Mouse (Mus musculus): ENCODE results near the gene Asic2. TPM values are rescaled to one million over a fixed set of nuclear protein-coding genes. Genes with fewer than 3 reads are reported as not detected.

Gene Asic2
- polyA plus RNA-seq, 1 experiment from 2014 or later, result 0.28 TPM

DNA sequence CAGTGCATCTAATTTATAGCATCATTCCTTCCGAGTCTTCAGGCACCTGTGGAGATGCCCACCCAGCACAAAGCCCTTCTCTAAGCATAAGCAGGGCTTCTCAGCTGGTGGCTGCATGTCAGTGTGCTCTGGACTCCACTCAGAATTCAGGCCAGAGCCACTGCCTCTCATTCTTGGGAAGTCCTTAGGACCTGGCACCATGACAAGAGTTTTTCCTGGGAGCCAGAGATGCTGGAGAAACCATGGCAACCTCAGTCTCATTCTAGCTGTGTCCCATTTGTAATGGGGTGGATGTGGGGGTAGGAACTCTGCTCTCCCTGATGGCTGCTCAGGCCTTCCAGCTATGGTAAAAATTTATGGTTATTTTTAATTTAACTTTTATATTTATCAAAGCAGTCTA is 1006.9 kb downstream of the Asic2 start:
- Histone ChIP-seq H3K9me3 (ENCODE audit: low read depth, low read length) (no peaks in the 10 kb centered on the region), H3K27me3 (ENCODE audit: insufficient read depth, low read length) (no peaks in the 10 kb centered on the region), H3K4me3 (ENCODE audit: low read depth, low read length) (no peak overlapping the region), H3K4me2 (no peak overlapping the region), H3K4me1 (ENCODE audit: insufficient read depth) (no peaks in the 10 kb centered on the region), H3K36me3 (ENCODE audit: insufficient read depth) (no peaks in the 10 kb centered on the region), H3K27ac (ENCODE audit: low read depth) (no peak overlapping the region), H3K9ac (no peak overlapping the region)
- TF ChIP-seq CTCF (IDR thresholded peaks at IDR 0.05; ENCODE audit: low read depth), result no peak
- WGBS, result 68% methylated on average over 1 of the region's 1 CpGs
- DNase-seq, result no peak
- ATAC-seq (ENCODE audit: insufficient read depth), result no peak

DNA sequence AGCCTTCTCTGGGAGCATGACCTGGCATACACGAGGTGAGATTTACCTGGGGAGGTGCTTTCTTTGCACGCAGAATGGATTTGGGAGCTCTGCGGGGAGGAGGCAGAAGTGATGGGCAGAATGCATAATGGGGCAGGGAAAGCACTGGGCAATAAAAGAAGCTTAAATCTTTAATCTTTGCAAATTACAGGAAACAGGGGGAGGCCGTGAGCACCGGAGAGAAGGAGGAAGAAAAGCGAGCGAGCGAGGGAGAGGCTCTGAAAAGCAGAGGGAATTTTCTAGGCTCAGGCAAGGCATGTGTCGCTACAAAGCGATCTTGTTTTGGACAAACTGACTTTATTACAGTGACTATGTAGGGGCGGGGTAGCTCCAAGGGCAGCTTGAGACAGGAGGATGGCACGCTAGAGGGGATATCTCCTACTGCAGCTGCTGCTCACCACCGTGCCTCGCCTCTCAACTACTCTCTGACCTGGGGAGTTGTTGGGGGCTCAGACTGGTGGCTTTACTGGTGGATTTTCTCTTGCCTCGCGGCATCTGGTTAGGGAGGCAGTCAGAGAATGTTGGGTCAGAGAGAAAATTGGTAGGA is 1010.1 kb downstream of the Asic2 start:
- DNase-seq (no peak), ATAC-seq (ENCODE audit: insufficient read depth) (no peak)
- Histone ChIP-seq H3K27me3 (ENCODE audit: insufficient read depth, low read length) (no peaks in the 10 kb centered on the region), H3K36me3 (ENCODE audit: insufficient read depth) (no peaks in the 10 kb centered on the region), H3K4me1 (ENCODE audit: insufficient read depth) (no peaks in the 10 kb centered on the region), H3K9me3 (ENCODE audit: low read depth, low read length) (no peaks in the 10 kb centered on the region), H3K27ac (ENCODE audit: low read depth) (no peak overlapping the region), H3K4me3 (ENCODE audit: low read depth, low read length) (no peak overlapping the region), H3K4me2 (no peak overlapping the region), H3K9ac (no peak overlapping the region)
- no peak for TF ChIP-seq CTCF (IDR thresholded peaks at IDR 0.05; ENCODE audit: low read depth)
- WGBS, result 14% methylated on average over 16 of the region's 16 CpGs

DNA sequence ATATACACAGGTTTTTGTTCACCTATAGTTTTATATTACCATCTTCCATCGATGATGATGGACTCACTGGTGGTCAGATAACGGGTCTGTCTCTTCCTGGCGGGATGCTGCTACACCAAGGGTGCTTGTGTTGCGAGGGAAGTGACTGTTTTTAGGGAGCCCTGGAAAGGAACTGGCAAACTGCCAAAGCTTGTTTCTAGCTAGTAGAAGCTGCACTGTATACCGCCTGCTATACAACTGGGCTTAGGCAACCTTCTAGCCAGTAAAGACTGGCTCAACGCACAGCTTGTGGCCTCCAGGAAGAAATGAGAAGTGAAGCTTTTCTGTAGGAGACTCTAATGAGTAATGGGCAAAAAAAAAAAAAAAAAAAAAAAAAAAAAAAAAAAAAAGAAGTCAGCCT is 1012.3 kb downstream of the Asic2 start:
- H3K27ac ChIP-seq (ENCODE audit: low read depth), result no peak overlapping the region
- TF ChIP-seq CTCF (IDR thresholded peaks at IDR 0.05; ENCODE audit: low read depth), result no peak
- H3K4me3 ChIP-seq (ENCODE audit: low read depth, low read length), result no peak overlapping the region
- H3K4me2 ChIP-seq, result no peak overlapping the region
- ATAC-seq (ENCODE audit: insufficient read depth) (no peak), DNase-seq (peak; percentile 63)
- H3K9me3 ChIP-seq (ENCODE audit: low read depth, low read length), result no peaks in the 10 kb centered on the region
- H3K4me1 ChIP-seq (ENCODE audit: insufficient read depth), result no peaks in the 10 kb centered on the region
- no peak overlapping the region for H3K9ac ChIP-seq
- no peaks in the 10 kb centered on the region for H3K36me3 ChIP-seq (ENCODE audit: insufficient read depth)
- H3K27me3 ChIP-seq (ENCODE audit: insufficient read depth, low read length), result no peaks in the 10 kb centered on the region
- 55% methylated on average over 6 of the region's 6 CpGs for WGBS

DNA sequence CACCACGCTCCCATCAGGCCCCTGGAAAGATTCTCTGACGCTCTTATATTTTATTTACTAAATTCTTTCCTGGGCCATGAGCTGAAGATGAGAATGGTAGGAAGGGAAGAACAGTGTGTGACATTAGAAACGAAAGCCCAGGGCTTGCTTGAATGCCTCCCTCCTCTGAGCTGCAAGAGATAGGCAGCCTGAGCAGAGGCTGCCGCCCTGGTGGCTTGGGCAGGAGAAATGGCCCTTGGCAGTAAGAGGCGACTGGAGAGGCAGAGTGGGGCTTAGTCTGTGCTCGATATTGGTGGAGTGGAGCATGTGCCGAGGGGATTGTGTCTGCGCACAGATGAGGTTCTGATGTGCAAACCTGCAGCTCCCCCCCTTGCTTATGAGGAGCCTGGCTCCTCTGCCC is 1014.1 kb downstream of the Asic2 start:
- Histone ChIP-seq H3K4me1 (ENCODE audit: insufficient read depth) (no peaks in the 10 kb centered on the region), H3K36me3 (ENCODE audit: insufficient read depth) (no peaks in the 10 kb centered on the region), H3K9ac (no peak overlapping the region), H3K27me3 (ENCODE audit: insufficient read depth, low read length) (no peaks in the 10 kb centered on the region), H3K9me3 (ENCODE audit: low read depth, low read length) (no peaks in the 10 kb centered on the region), H3K4me2 (no peak overlapping the region), H3K27ac (ENCODE audit: low read depth) (no peak overlapping the region), H3K4me3 (ENCODE audit: low read depth, low read length) (no peak overlapping the region)
- ATAC-seq (ENCODE audit: insufficient read depth) (no peak), DNase-seq (no peak)
- WGBS, result 67% methylated on average over 8 of the region's 8 CpGs
- TF ChIP-seq CTCF (IDR thresholded peaks at IDR 0.05; ENCODE audit: low read depth), result no peak

DNA sequence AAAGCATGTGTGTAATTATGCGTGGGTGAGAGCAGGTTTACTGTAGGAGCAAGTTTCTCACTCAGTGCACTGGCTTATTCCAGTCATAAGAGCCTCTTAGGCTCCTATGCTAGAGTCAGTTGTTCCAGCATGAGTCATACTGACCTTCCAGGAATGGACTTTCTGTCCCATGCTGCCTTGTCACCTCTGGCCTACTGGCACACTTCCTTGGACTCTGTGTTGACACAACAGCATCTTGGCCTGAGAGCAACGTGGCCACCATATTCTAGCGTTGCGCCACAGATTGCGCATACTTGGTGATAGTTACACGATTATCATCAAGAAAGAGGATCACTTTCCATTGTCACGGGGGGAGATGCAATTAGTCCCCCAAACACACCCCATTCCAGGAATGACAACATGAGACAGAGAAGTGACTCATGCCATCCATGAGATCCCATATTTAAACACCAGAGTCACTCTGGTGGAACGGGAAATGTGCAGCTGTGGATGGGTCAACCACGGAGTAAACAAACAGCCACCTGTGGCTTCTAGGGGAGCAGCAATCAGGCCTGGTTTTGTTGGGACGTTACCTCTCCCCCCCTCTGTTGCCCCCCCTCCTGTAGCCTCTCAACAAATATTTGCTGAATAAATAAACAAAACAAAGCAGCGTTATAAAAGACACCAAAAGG is 1019.1 kb downstream of the Asic2 start:
- Histone ChIP-seq H3K4me2 (no peak overlapping the region), H3K9me3 (ENCODE audit: low read depth, low read length) (no peaks in the 10 kb centered on the region), H3K9ac (no peak overlapping the region), H3K4me3 (ENCODE audit: low read depth, low read length) (no peak overlapping the region), H3K27me3 (ENCODE audit: insufficient read depth, low read length) (no peaks in the 10 kb centered on the region), H3K36me3 (ENCODE audit: insufficient read depth) (no peaks in the 10 kb centered on the region), H3K4me1 (ENCODE audit: insufficient read depth) (no peaks in the 10 kb centered on the region), H3K27ac (ENCODE audit: low read depth) (no peak overlapping the region)
- no peak for DNase-seq
- 66% methylated on average over 11 of the region's 11 CpGs for WGBS
- no peak for ATAC-seq (ENCODE audit: insufficient read depth)
- no peak for TF ChIP-seq CTCF (IDR thresholded peaks at IDR 0.05; ENCODE audit: low read depth)

DNA sequence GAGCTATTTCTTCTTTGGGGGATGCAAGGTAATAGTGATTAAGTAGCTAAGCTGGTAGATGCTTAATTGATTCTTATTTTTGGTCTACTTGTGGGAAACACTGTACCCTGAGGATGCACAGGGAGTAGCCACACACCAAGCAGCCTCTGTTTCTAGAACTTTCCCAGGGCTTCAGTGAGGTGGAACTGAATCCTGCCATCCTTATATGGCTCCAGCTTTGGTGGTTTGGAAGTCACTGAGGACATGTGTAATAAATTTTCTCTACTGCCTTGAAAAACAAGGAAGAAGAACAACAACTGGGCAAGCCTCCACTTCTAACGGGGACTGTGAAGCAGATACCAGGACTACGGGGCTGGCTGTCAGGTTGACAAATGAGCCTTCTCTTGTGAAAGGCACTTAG is 1020.2 kb downstream of the Asic2 start:
- H3K4me2 ChIP-seq, result no peak overlapping the region
- H3K27ac ChIP-seq (ENCODE audit: low read depth), result no peak overlapping the region
- TF ChIP-seq CTCF (IDR thresholded peaks at IDR 0.05; ENCODE audit: low read depth), result no peak
- H3K27me3 ChIP-seq (ENCODE audit: insufficient read depth, low read length), result no peaks in the 10 kb centered on the region
- no peaks in the 10 kb centered on the region for H3K4me1 ChIP-seq (ENCODE audit: insufficient read depth)
- no peaks in the 10 kb centered on the region for H3K9me3 ChIP-seq (ENCODE audit: low read depth, low read length)
- DNase-seq (no peak), ATAC-seq (ENCODE audit: insufficient read depth) (no peak)
- 6% methylated on average over 2 of the region's 2 CpGs for WGBS
- no peak overlapping the region for H3K4me3 ChIP-seq (ENCODE audit: low read depth, low read length)
- H3K9ac ChIP-seq, result no peak overlapping the region
- no peaks in the 10 kb centered on the region for H3K36me3 ChIP-seq (ENCODE audit: insufficient read depth)

DNA sequence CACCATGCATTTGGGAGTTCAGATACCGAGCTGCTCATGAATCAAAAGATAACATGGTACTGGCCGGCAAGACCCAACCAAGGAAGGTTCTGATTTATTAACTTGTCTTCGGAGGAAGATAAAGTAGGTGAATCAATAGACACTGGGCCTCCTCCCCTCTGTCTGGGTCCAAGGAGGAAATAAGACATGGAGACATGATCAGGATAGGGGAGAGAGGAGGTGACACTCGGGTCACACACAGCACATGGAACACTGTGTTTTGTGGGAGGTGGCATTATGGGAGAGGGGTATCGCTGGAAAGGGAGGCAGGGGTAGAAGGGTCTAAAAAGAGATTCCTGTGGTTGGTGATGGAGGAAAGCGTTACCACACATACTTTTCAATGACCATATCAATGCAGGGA is 1022.1 kb downstream of the Asic2 start:
- Histone ChIP-seq H3K4me3 (ENCODE audit: low read depth, low read length) (no peak overlapping the region), H3K36me3 (ENCODE audit: insufficient read depth) (no peaks in the 10 kb centered on the region), H3K9me3 (ENCODE audit: low read depth, low read length) (no peaks in the 10 kb centered on the region), H3K4me2 (no peak overlapping the region), H3K27me3 (ENCODE audit: insufficient read depth, low read length) (no peaks in the 10 kb centered on the region), H3K27ac (ENCODE audit: low read depth) (no peak overlapping the region), H3K4me1 (ENCODE audit: insufficient read depth) (no peaks in the 10 kb centered on the region), H3K9ac (no peak overlapping the region)
- no peak for TF ChIP-seq CTCF (IDR thresholded peaks at IDR 0.05; ENCODE audit: low read depth)
- DNase-seq, result no peak
- ATAC-seq (ENCODE audit: insufficient read depth), result no peak
- WGBS, result 72% methylated on average over 6 of the region's 6 CpGs
